Mouse (Mus musculus) testis, adult 2 months (tissue): ENCODE measurements around the gene Adamtsl1. TPM values are rescaled to one million over a fixed set of nuclear protein-coding genes. Genes with fewer than 3 reads are reported as not detected.

Source experiments
- H3K27ac ChIP-seq: fragments of 200-500 bp; 2 replicates; pipeline ENCODE4 v1.5.1; 2012; ENCODE audit warnings: low read depth, low read length; ENCODE audit not compliant: control insufficient read depth, insufficient read depth
- H3K27me3 ChIP-seq: fragments of 200-500 bp; 2 replicates; pipeline ENCODE4 v1.6.1; 2012; ENCODE audit warnings: mild to moderate bottlenecking, low read length, moderate library complexity; ENCODE audit not compliant: control insufficient read depth, insufficient read depth
- H3K36me3 ChIP-seq: fragments of 200-500 bp; 2 replicates; pipeline ENCODE4 v1.6.1; 2012; ENCODE audit warnings: mild to moderate bottlenecking, low read length; ENCODE audit not compliant: control insufficient read depth, insufficient read depth
- H3K4me1 ChIP-seq: fragments of 200-500 bp; 2 replicates; pipeline ENCODE4 v1.6.1; 2012; ENCODE audit warnings: low read length; ENCODE audit not compliant: control insufficient read depth, insufficient read depth
- H3K4me3 ChIP-seq: fragments of 200-500 bp; 2 replicates; pipeline ENCODE4 v1.5.1; 2012; ENCODE audit warnings: low read depth, mild to moderate bottlenecking, low read length, moderate library complexity, mixed read lengths; ENCODE audit not compliant: control insufficient read depth
- CTCF ChIP-seq: fragments of 200-500 bp; IDR thresholded peaks from 2 replicates; pipeline ENCODE4 v1.5.1; 2012; ENCODE audit warnings: low read depth, mild to moderate bottlenecking, inconsistent platforms, low read length, moderate library complexity; ENCODE audit not compliant: control insufficient read depth, insufficient read depth, insufficient replicate concordance
- POLR2A ChIP-seq: fragments of 200-500 bp; IDR thresholded peaks from 2 replicates; pipeline ENCODE4 v1.6.1; 2012; ENCODE audit warnings: low read depth, mild to moderate bottlenecking, inconsistent platforms, low read length, moderate library complexity; ENCODE audit not compliant: control insufficient read depth
- polyA plus RNA-seq: library from polyadenylated mRNA; depleted of rRNA; stranded (reverse); fragments of >200 nt; gene quantifications from 2 replicates; pipeline ENCODE4 v1.2.3, GENCODE M21; 2012

Adamtsl1 gene
- polyA plus RNA-seq, 1 experiment: 5.2 TPM

DNA sequence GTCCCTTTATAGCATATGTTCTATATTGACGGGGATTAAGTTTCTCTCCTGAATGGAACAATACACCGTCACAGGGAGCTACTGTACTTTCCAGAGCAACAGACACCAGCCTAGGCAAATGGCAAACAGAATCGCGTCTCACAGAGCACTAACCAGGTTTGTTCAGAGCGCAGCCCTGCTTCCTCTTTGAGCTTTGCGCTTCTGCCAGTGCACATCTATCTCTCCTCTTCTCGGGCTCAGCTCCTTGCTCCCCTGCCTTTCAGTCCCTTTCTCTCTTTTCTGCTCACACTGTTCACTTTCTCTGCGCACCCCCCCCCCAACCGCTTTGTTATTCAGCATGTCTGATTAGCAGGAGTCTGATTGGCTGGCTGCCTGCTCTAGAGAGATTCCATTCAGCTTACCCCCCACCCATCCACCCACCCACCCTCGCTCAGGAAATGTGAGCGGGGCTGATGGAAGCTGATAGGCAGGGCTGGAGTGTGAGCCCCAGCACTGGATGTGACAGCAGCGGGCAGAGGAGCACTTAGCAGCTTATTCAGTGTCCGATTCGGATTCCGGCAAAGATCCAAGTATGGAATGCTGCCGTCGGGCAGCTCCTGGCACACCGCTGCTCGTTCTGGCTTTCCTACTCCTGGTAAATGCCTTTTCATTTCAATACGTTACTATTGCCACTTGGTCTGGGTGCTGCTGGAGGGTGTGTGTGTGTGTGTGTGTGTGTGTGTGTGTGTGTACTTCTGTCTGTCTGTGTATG is 539.7 kb downstream of the Adamtsl1 start:
- Histone ChIP-seq H3K4me1 (peaks cover 5% of the 10 kb centered on the region), H3K36me3 (no peaks in the 10 kb centered on the region), H3K27ac (no peak overlapping the region), H3K27me3 (no peaks in the 10 kb centered on the region), H3K4me3 (no peak overlapping the region; the same call in 1 of the 2 replicates)
- TF ChIP-seq CTCF (no peak), POLR2A (no peak)

DNA sequence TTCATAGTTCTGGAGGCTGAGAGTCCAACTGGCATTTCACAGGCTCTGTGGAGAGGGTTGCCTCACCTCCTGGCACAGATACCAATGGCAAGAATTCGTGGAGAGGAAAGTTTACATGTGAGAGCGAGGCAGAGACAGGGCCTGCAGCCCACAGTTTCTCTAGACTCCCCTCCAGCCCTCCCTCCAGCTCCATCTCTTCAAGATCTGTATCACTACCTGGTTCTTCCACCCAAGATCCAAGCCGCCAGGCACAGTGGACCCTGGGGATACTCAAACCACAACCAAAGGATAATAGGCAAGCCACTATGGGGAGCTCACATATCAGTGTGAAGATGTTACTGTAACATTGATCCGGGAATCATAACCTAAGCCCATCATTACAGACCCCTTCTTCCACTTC is 546.6 kb downstream of the Adamtsl1 start:
- no peaks in the 10 kb centered on the region for H3K27me3 ChIP-seq
- H3K36me3 ChIP-seq: no peaks in the 10 kb centered on the region
- TF ChIP-seq CTCF: no peak
- TF ChIP-seq POLR2A: no peak
- H3K27ac ChIP-seq: no peak overlapping the region
- no peaks in the 10 kb centered on the region for H3K4me1 ChIP-seq
- H3K4me3 ChIP-seq: no peak overlapping the region

DNA sequence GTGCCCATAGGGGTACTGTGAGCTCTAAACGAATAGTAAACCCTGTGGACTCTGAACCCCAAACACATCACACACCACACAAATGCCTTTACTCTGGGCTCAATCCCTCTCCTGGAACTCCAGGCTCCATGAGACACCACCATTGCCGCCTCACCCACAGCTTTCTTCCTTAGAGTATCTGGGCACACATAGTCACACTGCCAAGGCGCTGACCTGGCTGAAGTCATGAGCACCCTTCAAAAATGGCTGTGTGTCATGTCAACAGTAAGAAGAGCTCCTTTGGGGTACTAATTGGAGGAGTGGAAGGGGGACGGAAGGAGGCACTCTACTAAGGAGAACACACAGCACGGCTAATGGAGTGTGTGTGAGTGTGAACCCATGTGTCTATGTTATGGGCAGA is 554.4 kb downstream of the Adamtsl1 start:
- Histone ChIP-seq H3K27me3 (no peaks in the 10 kb centered on the region), H3K36me3 (no peaks in the 10 kb centered on the region), H3K4me1 (no peaks in the 10 kb centered on the region), H3K4me3 (no peak overlapping the region), H3K27ac (no peak overlapping the region)
- TF ChIP-seq POLR2A: no peak
- TF ChIP-seq CTCF: no peak

DNA sequence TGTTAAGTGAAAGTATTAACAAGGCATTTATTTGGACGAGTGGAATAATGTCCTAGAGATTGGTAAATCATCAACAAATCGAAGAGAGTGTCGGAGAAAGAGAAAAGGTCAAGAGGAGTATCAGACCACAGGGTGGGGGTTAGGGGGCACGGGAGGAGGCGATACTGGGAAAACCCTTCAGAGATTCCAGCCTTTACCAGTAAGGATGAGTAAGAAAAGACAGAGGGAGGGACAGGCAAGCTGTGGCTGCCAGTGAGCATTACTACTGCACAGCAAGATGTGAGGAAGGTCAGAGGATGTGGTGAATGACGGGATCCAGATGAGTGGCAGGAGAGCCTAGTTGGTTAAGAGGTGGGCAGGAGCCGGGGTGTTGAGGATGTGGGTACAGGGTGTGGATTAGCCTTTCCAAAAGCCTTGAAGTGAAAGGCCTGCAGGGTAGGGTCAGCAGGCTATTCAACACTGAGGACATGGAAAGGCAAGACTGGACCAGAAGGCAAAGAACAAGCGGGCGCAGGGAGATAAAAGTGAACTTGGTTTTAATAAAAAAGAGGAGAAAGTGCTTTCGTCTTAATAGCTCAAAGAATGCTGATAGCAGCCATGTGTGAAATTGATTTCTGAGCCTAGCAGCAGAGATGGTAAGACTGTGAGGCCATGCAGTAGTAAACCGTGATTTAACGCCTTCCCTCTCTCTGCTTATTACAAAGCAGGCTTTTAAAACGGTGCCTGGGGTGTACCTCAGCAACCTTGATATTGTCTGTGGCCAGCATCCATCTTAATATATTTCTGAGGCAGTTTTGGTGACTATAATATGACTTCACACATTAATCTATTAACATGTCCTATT is 555.1 kb downstream of the Adamtsl1 start:
- Histone ChIP-seq H3K27ac (no peak overlapping the region), H3K36me3 (no peaks in the 10 kb centered on the region), H3K27me3 (no peaks in the 10 kb centered on the region), H3K4me3 (no peak overlapping the region), H3K4me1 (no peaks in the 10 kb centered on the region)
- no peak for TF ChIP-seq POLR2A
- no peak for TF ChIP-seq CTCF

DNA sequence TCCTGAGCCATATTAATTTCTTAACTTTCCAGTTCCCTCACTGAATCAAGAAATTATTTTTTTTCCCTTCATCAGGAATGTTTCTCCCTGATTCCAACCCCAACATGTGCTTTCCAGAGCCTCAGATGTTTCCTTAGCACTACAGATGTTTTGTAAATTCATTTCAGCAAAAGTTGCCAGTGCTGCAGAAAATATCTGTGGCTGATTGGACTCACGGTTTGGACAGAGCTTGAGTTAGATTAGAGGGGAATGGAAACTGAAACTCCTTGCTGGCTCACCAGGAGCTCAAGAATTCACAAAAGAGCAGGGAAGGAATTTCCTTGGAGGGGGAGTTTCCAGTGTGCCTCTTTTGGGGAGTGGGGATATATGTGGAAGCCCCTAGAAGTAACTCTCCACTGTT is 560.9 kb downstream of the Adamtsl1 start:
- Histone ChIP-seq H3K4me1 (no peaks in the 10 kb centered on the region), H3K27ac (no peak overlapping the region), H3K27me3 (no peaks in the 10 kb centered on the region), H3K4me3 (no peak overlapping the region), H3K36me3 (no peaks in the 10 kb centered on the region)
- TF ChIP-seq POLR2A (no peak), CTCF (no peak)

DNA sequence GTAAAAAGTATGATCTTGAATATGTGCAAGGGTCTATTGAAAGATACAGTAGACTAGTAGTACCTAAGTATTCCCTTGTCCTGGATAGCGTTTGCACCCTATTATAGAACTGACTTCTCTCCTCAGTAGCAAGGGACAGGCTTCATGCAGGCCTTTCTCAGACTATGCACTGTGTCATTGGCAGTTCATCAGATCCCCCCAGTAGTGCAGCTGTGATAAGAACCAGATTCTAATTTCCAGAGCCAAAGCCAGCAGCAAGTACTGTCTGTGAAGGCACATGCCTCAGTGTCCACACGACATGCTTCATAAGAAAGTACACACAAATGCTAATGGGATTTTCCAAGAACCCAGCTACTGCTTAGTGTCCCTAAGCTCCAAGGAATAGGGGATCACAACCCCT is 563.4 kb downstream of the Adamtsl1 start:
- Histone ChIP-seq H3K4me3 (no peak overlapping the region), H3K27ac (no peak overlapping the region), H3K36me3 (no peaks in the 10 kb centered on the region), H3K27me3 (no peaks in the 10 kb centered on the region), H3K4me1 (no peaks in the 10 kb centered on the region)
- TF ChIP-seq POLR2A: no peak
- no peak for TF ChIP-seq CTCF

DNA sequence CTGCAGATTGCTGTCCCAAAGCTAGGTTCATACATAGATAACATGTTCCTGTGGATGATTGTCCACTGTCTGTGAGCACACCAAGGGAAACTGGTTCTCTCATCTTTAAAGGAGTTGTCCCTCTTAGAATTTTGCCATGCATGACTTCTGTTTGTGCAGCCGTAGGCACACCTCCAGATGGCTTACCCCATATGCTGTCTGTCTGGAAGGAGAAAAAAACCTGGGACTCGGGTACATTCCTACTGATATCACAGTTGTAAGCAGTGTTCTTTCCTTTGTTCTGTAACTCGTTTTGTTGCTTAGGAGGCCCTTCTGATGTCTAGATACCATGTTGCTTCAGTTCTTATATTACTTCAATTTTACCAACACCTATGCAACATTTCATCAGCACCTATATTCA is 563.9 kb downstream of the Adamtsl1 start:
- no peak overlapping the region for H3K4me3 ChIP-seq
- no peaks in the 10 kb centered on the region for H3K36me3 ChIP-seq
- TF ChIP-seq CTCF (no peak), POLR2A (no peak)
- H3K4me1 ChIP-seq: no peaks in the 10 kb centered on the region
- no peak overlapping the region for H3K27ac ChIP-seq
- H3K27me3 ChIP-seq: no peaks in the 10 kb centered on the region
